Mouse (Mus musculus): Measurements from ENCODE around the gene Tepp.

DNA sequence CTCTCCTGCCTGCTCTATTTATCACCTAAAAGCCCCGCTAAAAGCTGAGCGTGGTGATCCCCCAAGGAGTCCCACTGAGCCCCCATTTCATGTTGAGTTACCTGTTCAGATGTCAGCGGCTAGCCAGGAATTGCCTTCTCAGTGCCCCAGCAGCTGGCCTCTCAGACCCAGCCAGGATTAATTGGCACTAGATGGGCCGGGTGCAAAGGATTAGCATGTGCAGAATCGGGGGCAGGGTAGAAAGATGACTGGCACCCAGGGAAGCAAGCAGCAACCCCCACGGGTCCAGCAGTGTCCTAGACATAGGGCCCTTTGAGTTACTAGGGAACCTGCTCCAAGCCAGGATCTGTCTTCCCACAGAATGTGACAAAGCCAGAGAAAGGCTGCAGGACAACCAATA lies 3.9 kb upstream of the Tepp start, which contains the start of gene Cngb1:
- TF ChIP-seq CTCF (IDR thresholded peaks at IDR 0.05; ENCODE audit: low read depth, low read length) (no peak), EP300 (IDR thresholded peaks at IDR 0.05; ENCODE audit: insufficient read depth, low read depth, low read length) (no peak)

Measured in ES-Bruce4 (cell line).